Mouse (Mus musculus) stomach, embryonic 15.5 days (tissue): Measurements from ENCODE around the gene Edrf1. TPM values are rescaled to one million over a fixed set of nuclear protein-coding genes. Genes with fewer than 3 reads are reported as not detected.

Source experiments
- ATAC-seq: fragments of 200-750 bp; cut with Nextera tagmentation; 2 replicates; pipeline ENCODE4 v1.8.0; 2017; ENCODE audit warnings: low read depth, moderate number of reproducible peaks, moderate TSS enrichment; ENCODE audit not compliant: insufficient read depth, low FRiP score
- H3K27ac ChIP-seq: fragments of 300-500 bp; sonication (generic); 2 replicates; pipeline ENCODE4 v1.5.1; 2015; ENCODE audit warnings: mild to moderate bottlenecking, inconsistent platforms
- H3K27me3 ChIP-seq: fragments of 300-500 bp; sonication (generic); replicated peaks from 2 replicates; pipeline ENCODE4 v1.6.1; 2015; ENCODE audit warnings: inconsistent platforms
- H3K36me3 ChIP-seq: fragments of 300-500 bp; sonication (generic); 2 replicates; pipeline ENCODE4 v1.6.1; 2015; ENCODE audit warnings: inconsistent platforms
- H3K4me1 ChIP-seq: fragments of 300-500 bp; sonication (generic); 2 replicates; pipeline ENCODE4 v1.6.1; 2015; ENCODE audit warnings: inconsistent platforms
- H3K4me2 ChIP-seq: fragments of 300-500 bp; sonication (generic); 2 replicates; pipeline ENCODE4 v1.6.1; 2015; ENCODE audit warnings: mild to moderate bottlenecking, inconsistent platforms
- H3K4me3 ChIP-seq: fragments of 300-500 bp; sonication (generic); replicated peaks from 2 replicates; pipeline ENCODE4 v1.5.1; 2015; ENCODE audit warnings: inconsistent platforms
- H3K9ac ChIP-seq: fragments of 300-500 bp; sonication (generic); 2 replicates; pipeline ENCODE4 v1.6.1; 2015; ENCODE audit warnings: inconsistent platforms
- H3K9me3 ChIP-seq: fragments of 300-500 bp; sonication (generic); 2 replicates; pipeline ENCODE4 v1.6.1; 2016; ENCODE audit warnings: inconsistent platforms
- WGBS: fragments of 180-500 bp; shearing (Covaris S2); methylation state at CpG from one replicate; pipeline ENCODE4 v1.1.7; 2015; 5-methylcytosine and 5-hydroxymethylcytosine counted together
- polyA plus RNA-seq: library from polyadenylated mRNA; unstranded; fragments of >200 nt; fragmentation: Nextera tagmentation; extraction: Ambion mirVana; gene quantifications from 2 replicates; pipeline ENCODE4 v1.2.1, GENCODE M21; 2015

Edrf1 gene
- polyA plus RNA-seq, 1 experiment from 2014 or later: 17.7 TPM

- Histone ChIP-seq H3K27ac (no peak overlapping the region), H3K4me1 (no peaks in the 10 kb centered on the region), H3K4me2 (no peak overlapping the region), H3K9ac (no peak overlapping the region), H3K4me3 (no peak overlapping the region), H3K36me3 (no peaks in the 10 kb centered on the region), H3K27me3 (no peaks in the 10 kb centered on the region), H3K9me3 (no peaks in the 10 kb centered on the region)
- no peak for ATAC-seq
- WGBS: 81% methylated on average over 4 of the region's 4 CpGs
Observed at GRCm38 (mm10) chr7:133699885-133700284, 62.5 kb downstream of the Edrf1 start.

- WGBS: 89% methylated on average over 7 of the region's 7 CpGs
- Histone ChIP-seq H3K4me1 (no peaks in the 10 kb centered on the region), H3K27ac (no peak overlapping the region), H3K9me3 (no peaks in the 10 kb centered on the region), H3K4me3 (no peak overlapping the region), H3K4me2 (no peak overlapping the region), H3K27me3 (no peaks in the 10 kb centered on the region), H3K36me3 (no peaks in the 10 kb centered on the region), H3K9ac (no peak overlapping the region)
- ATAC-seq: no peak
Observed at GRCm38 (mm10) chr7:133701366-133701765, 64.0 kb downstream of the Edrf1 start.

GRCm38 (mm10) chr7:133702333-133702732 lies 65.0 kb downstream of the Edrf1 start:
- ATAC-seq: peak; percentile 78
- WGBS: 67% methylated on average over 10 of the region's 10 CpGs
- Histone ChIP-seq H3K27ac (no peak overlapping the region), H3K9ac (no peak overlapping the region), H3K4me2 (no peak overlapping the region), H3K4me1 (no peaks in the 10 kb centered on the region), H3K27me3 (no peaks in the 10 kb centered on the region), H3K36me3 (no peaks in the 10 kb centered on the region), H3K9me3 (no peaks in the 10 kb centered on the region), H3K4me3 (no peak overlapping the region)

GRCm38 (mm10) chr7:133703906-133704305 lies 66.6 kb downstream of the Edrf1 start:
- no peaks in the 10 kb centered on the region for H3K27me3 ChIP-seq

GRCm38 (mm10) chr7:133707301-133707700 lies 70.0 kb downstream of the Edrf1 start:
- no peak overlapping the region for H3K4me2 ChIP-seq
- ATAC-seq: no peak
- H3K27me3 ChIP-seq: no peaks in the 10 kb centered on the region
- no peak overlapping the region for H3K27ac ChIP-seq
- peaks cover 7% of the 10 kb centered on the region for H3K4me1 ChIP-seq
- 86% methylated on average over 2 of the region's 2 CpGs for WGBS
- no peaks in the 10 kb centered on the region for H3K36me3 ChIP-seq
- no peak overlapping the region for H3K9ac ChIP-seq
- H3K4me3 ChIP-seq: no peak overlapping the region
- no peaks in the 10 kb centered on the region for H3K9me3 ChIP-seq

More at GRCm38 (mm10) chr7:133703906-133704305, 66.6 kb downstream of the Edrf1 start:
- H3K4me1 ChIP-seq: no peaks in the 10 kb centered on the region
- 92% methylated on average over 7 of the region's 7 CpGs for WGBS
- H3K9ac ChIP-seq: no peak overlapping the region
- H3K36me3 ChIP-seq: no peaks in the 10 kb centered on the region
- H3K9me3 ChIP-seq: no peaks in the 10 kb centered on the region
- no peak overlapping the region for H3K27ac ChIP-seq
- no peak overlapping the region for H3K4me3 ChIP-seq
- ATAC-seq: no peak
- H3K4me2 ChIP-seq: no peak overlapping the region

GRCm38 (mm10) chr7:133715387-133715786 lies 78.0 kb downstream of the Edrf1 start:
- H3K27me3 ChIP-seq: no peaks in the 10 kb centered on the region
- H3K4me2 ChIP-seq: no peak overlapping the region
- H3K9ac ChIP-seq: no peak overlapping the region
- no peak overlapping the region for H3K4me3 ChIP-seq
- H3K36me3 ChIP-seq: peaks cover 49% of the 10 kb centered on the region
- H3K9me3 ChIP-seq: no peaks in the 10 kb centered on the region
- 90% methylated on average over 4 of the region's 4 CpGs for WGBS
- H3K27ac ChIP-seq: no peak overlapping the region
- ATAC-seq: no peak
- no peaks in the 10 kb centered on the region for H3K4me1 ChIP-seq

- H3K4me3 ChIP-seq: no peak overlapping the region
- 95% methylated on average over 1 of the region's 1 CpGs for WGBS
Observed at GRCm38 (mm10) chr7:133718580-133718979, 81.2 kb downstream of the Edrf1 start.

GRCm38 (mm10) chr7:133720616-133721015 lies 83.3 kb downstream of the Edrf1 start:
- Histone ChIP-seq H3K4me2 (no peak overlapping the region), H3K9ac (no peak overlapping the region), H3K4me3 (no peak overlapping the region), H3K27me3 (no peaks in the 10 kb centered on the region), H3K4me1 (no peaks in the 10 kb centered on the region), H3K9me3 (no peaks in the 10 kb centered on the region), H3K36me3 (peaks cover 66% of the 10 kb centered on the region), H3K27ac (no peak overlapping the region)
- WGBS: 84% methylated on average over 11 of the region's 11 CpGs
- no peak for ATAC-seq

More at GRCm38 (mm10) chr7:133718580-133718979, 81.2 kb downstream of the Edrf1 start:
- H3K36me3 ChIP-seq: peaks cover 70% of the 10 kb centered on the region
- H3K27ac ChIP-seq: no peak overlapping the region
- H3K27me3 ChIP-seq: no peaks in the 10 kb centered on the region
- no peak overlapping the region for H3K4me2 ChIP-seq
- no peaks in the 10 kb centered on the region for H3K4me1 ChIP-seq
- no peak overlapping the region for H3K9ac ChIP-seq
- H3K9me3 ChIP-seq: no peaks in the 10 kb centered on the region
- ATAC-seq: no peak

Other genes with a start within 250 kb of the Edrf1 start
- not detected in 2 replicates for gene Tex36, start 35.4 kb upstream of the Edrf1 start, polyA plus RNA-seq
- gene Mmp21, start 42.5 kb downstream of the Edrf1 start, polyA plus RNA-seq: not detected in 2 replicates
- gene Bccip, start 71.8 kb downstream of the Edrf1 start, polyA plus RNA-seq: 157 and 163 TPM in 2 replicates
- 35.4 and 39.8 TPM in 2 replicates for gene Uros, start 72.5 kb downstream of the Edrf1 start, polyA plus RNA-seq
- 0.50 and 0.54 TPM in 2 replicates for gene Fank1, start 139.3 kb downstream of the Edrf1 start, polyA plus RNA-seq
- 45.3 and 46.8 TPM in 2 replicates for gene Dhx32, start 145.2 kb downstream of the Edrf1 start, polyA plus RNA-seq